Mouse (Mus musculus): ENCODE measurements around the gene Loxl1.
A peak's percentile ranks its signal among the peaks of the same experiment; 100 is the strongest.

- TF ChIP-seq CTCF (IDR thresholded peaks at IDR 0.05; ENCODE audit: low read depth) (peak; percentile 55), EP300 (IDR thresholded peaks at IDR 0.05; ENCODE audit: low read depth) (no peak)
These were observed 8.7 kb upstream of the Loxl1 start for GRCm38 (mm10) chr9:58321681-58322080.

Measured in liver, postnatal 0 days (tissue).